Mouse (Mus musculus) cerebellum, postnatal 36 days (tissue): ENCODE measurements at regions not wholly inside any gene's neighbourhood (a gene's known extent, or its start where the extent isn't known, plus 50 kb on each side); places are given as distances from the start of the nearest gene placed in this dataset.

ENCODE experiments used
- DNase-seq, 2 experiments: peaks; one replicate each; pipeline ENCODE4 v3.0.0; 2021 to 2022; ENCODE audit warnings: mixed read lengths in 2 of 2

DNA sequence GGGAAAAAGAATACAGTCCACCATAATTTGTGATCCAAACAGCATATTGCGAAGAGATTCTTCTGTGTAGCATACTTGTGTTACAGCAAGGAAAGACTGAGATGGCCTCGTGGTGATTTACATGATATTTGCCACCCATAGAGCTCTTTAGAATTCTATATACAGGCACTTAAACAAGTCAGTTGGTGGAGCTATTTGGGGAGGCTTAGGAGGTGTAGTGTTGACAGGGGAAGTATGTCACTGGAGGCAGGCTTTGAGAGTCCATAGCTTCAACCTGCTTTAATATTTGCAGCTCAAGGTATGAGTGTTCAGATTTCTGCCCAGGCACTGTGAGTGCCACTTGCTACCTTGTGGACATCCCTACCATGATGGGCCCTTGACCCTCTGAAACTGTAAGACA lies 187.3 kb downstream of the Ostf1 start:
- no peak for DNase-seq

DNA sequence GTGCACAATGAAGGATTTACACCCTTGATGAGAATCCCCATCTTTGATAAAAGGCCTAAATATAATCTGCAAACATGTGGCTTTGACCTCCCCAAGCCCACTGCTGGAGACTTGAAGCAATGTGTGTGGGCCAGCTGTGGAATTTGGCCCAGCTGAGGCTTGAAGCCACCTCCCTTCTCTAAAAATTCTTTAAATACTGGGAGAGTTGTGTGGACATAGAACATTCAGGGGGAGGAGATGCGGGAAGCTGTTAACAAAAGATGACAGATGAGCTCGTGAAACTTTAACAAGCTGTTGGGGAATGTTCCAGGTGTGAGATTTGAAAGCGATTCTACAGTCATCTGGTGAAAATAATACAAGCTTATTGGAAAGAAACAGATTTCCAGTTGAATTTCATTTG lies 195.3 kb downstream of the Ostf1 start:
- no peak for DNase-seq

DNA sequence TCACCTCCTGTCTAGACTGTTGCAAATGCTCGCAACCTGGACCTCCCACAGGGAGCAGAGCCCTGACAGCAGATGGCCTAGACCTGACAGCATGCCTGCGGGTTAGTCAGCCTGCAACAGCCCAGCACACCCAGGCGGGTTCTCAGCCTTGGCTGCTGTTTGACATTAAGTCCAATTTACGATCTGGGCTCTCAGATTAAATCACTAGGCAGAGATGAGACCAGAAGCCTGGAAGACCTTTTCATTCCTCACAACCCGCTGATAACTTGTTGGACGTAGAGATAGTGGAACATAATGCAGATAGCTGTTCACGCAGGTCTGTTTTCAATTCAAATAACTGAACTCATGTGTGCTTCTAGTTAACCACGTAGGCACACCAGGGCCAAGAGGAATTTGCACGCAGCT lies 211.2 kb downstream of the Ostf1 start:
- DNase-seq, result peak; percentile 80 to 81

DNA sequence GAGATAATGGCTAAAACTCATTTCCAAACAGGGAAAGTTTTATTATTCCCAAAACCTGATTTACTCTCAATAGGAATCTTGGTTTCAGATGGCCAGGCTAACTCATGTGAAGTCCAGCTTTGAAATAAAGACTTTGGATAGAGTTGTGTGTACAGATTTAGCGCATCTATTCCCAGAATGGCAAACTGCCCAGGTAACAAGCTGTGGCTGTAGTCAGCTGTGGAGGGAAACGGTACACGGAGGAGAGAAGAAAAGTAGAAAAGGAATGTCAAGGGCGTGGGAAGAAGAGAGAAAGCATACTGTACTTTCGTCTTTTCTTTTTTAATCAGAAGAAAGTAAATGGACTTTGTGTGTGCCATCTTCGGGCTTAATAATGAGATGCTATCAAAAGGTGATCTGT lies 213.1 kb downstream of the Ostf1 start:
- DNase-seq, result peak in 1 of 2 experiments; percentile 15

DNA sequence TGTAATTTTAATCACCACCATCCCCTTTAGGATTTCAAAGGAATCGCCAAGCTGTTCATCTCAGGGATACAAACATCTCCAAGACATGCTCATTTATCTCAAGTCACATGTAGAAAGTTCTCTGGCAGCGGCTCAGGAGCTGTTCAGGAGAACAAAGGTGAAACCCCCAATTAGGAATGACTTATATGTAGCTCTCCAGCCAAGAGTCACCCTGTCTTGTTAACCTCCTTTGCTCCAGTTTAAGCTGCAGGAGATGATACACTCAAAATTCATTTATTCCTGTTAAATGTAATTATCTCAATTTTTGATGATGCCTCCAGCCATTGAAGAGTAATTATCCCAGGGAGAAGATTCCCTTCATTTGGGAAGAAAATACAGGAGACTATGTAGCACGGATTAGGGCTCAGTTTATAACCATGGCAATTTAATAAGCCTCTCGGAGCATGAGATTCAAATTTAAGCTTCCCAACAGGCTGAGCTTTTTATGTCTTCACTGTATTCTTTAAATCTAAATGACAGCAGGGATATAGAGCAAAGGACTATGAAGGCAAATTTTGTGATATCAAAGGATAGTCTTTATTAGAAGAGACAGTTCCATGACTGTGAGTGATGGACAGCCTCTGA lies 254.0 kb downstream of the Ostf1 start:
- DNase-seq, result no peak

DNA sequence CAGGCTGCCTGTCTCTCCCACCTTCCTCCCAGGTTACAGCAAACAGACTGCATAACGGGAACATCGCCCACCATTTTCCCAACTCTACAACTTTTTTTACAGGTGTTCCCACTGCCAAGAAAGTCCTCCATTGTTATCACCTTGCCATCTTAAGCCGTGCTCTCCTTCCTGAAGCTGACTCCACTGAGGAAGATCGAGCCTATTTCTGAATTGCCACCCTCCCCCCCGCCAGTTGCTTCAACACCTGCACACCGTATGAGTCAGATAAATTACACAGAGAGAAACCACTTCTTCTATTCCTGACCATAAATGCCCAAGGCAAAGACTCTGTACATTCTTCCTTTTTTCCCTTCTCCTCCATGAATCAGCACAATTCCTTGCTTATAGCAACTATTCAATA lies 263.0 kb downstream of the Ostf1 start:
- DNase-seq, result no peak

DNA sequence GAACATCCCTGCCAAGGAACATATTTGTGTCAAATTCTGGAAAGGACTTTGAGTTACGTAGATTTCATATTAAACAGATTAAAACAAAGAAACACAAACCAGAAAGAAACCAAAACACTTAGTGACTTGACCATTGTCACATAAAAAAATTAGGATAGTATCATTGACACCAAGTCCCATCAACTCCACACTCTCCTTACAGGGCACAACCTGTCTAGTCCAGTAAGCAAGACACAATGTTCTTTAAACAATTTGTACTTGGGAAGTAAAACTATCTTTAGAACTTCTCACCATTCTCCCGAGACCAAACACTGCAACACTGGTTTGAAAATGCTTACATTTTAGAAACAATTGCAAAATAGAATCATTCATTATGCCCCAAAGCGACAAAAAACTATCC lies 277.7 kb downstream of the Ostf1 start:
- no peak for DNase-seq

DNA sequence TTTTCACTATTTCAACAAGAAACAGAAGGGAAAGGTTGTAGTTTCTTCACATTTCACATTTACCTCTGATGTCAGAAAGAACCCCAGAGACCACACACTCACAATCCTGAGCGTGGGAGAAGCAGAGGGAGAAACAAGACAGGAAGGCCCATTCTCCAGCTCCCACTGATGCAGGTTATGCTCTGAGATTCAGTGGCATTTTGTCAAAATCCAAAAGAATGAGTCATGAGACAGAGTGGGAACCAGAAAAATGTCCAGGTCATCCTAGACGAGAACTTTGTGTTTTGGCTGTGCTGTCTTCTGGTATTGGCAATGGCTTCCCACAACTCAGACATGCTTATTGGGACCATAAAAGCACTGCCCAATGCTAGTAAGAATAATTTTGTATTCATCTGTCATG lies 285.9 kb downstream of the Ostf1 start:
- no peak for DNase-seq

DNA sequence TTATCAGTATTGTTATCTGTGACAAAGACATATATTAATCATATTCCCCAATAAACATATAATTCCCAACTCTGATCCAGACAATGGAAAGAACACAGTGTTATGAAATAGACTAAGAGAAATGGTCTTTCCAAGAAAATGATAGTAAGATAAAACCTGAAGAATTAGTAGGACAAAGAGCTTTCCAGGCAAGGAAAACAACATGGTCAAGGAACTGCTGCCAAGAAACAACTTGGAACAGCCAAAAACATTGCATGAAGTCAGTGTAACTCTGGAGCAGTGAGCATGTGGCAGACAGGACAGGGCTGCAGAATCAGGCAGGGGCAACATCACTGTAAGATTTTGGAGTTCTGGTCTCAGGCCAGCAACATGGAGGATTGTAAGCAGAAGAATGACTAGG lies 288.0 kb downstream of the Ostf1 start:
- DNase-seq, result no peak

DNA sequence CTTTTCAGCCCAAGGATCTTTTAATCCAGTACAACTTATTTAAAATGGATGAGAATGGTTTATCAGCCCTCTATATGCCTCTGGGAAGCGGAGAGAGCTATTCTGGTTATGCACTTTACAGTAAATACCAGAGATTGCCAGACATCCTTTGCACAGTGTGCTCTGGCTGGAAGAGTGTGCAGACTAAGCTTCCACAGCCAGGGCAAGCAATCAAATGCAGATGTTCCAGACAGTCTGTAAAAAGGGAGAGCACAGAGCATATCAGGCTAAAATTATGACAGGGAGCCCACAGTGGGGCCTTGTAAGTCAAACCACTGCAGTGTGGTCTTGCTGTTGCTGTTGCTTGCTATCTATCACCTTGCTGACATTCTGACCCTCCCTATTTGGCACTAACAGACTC lies 288.6 kb downstream of the Ostf1 start:
- no peak for DNase-seq

DNA sequence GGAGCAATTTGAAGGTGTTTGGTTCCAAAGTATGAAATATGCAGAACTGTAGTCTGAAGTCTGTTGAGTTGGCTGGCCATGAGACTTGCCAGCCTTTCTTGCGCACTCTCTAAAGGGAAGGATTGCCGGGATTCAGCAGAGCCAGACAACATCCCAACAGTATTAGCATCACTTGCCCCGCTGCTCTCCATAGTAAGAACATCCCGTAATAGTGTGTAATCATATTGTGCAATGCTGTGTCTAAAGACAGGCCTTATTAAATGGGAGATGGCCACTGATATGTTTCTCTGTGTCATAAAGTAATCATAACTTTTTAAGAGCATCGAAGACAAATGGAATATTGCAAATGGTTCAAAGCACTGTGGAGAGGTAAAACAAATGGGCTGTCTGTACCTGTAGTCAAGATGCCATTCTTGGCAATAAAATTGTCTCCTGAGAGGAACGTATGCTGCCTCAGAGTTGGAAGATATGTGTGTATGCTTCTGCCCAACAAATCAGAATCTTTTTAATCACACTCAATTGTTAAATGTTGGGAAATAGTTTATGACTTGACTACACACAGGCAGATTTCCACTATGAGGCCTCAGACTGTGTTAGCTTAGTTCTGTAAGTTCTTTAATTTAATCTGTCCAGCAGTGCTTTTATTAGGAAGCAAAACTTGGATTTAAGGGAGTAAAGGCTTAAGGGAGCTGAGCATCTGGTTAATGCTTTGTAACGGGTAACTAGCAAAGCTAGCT lies 293.6 kb downstream of the Ostf1 start:
- DNase-seq, result no peak

DNA sequence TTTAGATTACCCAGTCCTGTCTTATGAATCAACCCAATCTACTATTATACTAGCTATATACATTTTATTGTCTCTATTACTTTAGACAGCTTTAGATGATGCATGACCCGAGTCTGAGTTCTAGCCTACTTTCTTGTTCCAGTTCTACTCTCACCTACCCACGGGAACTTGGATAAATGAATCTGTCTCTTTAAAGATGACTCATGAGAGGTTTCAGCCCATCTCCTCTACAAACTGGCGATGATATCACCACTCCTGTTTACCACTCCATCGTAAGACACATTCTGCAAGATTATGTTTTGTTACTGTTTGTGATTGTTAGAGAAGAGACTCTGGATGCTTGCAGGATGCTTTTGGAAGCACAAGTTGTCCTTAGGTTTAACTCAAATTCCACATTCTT lies 295.0 kb downstream of the Ostf1 start:
- no peak for DNase-seq

DNA sequence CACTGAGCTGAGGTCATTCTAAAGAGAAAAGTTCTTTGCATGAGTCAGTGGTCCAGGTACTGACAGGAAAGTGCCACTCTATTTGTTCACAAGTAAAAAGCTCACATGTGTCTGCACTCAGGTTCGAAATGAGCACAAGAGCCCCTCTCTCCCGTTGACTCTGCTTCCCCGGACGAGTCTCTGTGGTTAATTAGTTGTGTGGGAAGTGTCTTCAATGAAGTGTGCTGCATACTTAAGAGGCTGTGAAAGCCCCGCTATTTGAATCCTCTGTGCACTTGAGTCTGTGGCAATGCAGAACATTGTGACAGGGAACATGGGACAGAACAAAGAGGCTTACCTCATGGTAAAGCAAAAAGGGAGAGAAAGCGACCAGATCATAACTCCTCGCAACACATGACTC lies 297.0 kb downstream of the Ostf1 start:
- no peak for DNase-seq

DNA sequence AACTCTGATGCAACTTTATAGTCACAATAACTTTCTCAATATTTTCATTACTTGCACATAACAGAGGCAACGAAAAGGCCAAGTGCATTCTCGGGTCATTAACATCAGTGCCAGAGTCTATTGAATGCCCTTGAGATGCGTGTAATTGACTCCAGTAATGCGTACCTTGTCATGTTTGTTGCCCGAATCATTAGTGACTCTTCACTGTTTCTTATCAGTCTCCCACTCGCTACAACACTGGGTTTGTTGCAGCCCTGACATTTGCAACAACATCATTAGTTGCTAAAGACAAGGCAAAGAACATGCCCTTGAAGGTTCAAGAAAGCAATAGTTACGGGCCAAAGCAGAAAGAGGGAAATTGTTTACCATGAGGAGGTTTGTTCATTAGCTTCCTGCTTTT lies 299.8 kb downstream of the Ostf1 start:
- DNase-seq, result no peak

DNA sequence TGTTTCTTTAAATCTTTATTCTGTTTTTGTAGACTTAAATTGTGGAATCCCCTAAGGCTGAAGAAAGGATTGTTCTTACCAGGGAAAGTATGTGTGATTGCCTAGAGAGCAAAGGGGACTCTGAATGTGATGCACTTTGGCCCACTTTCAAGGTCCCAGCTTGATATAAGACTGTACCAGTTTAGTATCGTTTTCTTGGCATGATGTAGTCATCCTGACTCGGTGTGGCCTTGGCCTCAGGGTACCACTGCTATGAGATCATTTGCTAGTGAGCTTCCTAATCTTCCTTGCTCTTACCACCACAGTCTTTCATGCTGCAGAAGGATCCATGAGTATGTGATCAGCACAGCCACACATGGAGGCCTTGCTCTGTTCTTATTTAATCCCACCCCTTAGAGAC lies 302.2 kb downstream of the Ostf1 start:
- no peak for DNase-seq

DNA sequence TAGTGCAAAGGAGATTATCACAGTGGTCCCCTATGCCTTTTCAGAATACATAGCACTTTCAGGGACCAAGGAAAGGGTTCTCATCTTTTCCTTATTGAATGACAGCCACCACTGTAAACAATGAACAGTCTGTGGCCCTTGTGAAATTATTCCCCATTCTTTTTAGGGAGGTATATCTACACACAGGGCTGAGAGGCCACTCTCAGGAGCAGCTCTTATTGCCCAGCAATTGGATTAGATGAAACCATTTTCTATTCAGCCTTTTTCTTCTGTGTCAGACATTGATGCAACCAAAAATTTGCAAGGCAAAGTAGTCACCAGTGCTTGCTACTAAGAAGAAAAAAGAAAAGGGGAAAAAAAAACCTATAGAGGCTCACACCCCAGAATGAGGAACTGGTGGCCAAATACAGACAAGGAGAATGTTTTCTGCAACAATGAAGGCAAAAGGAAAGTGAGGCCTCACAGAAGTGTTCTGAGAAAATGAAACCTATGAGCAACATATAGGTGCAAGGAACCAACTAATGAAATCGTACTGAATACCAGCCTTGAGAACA lies 313.2 kb downstream of the Ostf1 start:
- no peak for DNase-seq

DNA sequence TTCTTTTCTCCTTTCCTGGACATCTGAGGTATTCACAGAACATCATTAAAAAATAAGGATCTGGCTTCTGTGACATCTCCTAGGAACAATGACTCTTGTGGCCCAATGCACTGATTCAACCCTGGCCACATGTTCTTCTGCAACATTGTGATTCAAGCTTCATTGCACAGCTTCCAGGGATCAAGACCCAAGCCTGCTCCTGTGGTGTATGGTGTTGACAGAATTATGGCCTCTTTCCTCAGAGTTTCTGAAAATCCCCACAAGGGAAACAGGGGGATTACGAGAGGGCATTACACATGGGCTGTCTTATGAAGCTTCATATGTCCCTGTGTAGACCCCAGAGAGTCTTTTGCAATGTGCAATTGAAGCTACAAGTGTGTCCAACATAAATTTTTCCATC lies 358.2 kb downstream of the Ostf1 start:
- no peak for DNase-seq

DNA sequence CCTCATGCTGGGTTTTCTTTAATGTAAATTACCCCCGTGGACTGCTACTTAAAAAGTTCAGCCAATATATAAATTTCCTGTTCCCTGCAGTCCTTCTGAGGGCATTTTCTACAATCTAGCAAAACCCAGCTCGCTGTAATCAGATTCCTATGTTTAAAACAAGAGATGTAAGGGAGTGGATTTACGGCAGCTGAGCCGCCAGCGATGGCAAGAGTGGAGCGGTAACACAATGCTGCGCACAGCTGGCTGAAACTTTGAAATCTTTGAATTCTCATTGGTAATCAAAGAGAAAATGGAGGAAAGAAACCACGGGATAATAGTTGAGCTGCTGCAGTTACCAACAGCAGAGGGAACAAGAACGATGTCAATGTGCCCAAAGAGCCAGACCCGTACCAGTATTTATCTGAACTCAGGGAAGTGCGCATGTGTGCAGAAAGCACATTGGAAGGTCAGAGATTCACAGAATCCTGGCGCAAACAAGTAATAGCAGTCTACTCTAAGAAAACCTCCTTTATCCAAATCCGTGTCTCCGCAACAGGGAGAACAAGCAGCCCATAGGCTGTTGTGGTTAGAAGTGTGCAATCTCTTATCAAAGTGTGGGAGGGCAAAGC lies 376.4 kb downstream of the Ostf1 start:
- no peak for DNase-seq

DNA sequence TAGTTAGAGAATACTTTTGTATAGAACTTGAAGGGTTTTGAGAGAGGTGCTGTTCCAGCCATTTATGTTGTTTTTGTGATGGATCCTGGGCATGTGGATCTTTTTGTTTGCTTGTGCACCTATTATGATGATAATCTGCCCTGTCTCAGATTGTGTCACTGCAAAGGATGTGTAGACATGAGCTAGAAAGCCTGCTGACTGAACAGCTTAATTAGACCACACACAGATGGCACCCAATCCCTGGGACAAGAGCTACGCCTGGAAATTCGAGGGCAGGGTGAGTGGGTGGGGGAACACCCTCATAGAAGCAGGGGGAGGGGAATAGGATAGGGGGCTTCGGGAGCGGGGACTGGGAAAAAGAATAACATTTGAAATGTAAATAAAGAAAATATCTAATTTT lies 378.3 kb downstream of the Ostf1 start:
- DNase-seq, result no peak
